Mouse (Mus musculus) ES-E14 (cell line): ENCODE measurements around the gene Tspan31. TPM values are rescaled to one million over a fixed set of nuclear protein-coding genes. Genes with fewer than 3 reads are reported as not detected.

Experiments used
- DNase-seq: peaks from one replicate; pipeline ENCODE4 v3.0.0-alpha.2; 2013; ENCODE audit warnings: low read depth, low spot score
- H3K27ac ChIP-seq: 2 replicates; pipeline ENCODE4 v1.5.1; 2012; ENCODE audit warnings: low read depth, mild to moderate bottlenecking, low read length, moderate library complexity, mixed read lengths; ENCODE audit not compliant: poor library complexity, insufficient read depth, severe bottlenecking
- H3K36me3 ChIP-seq: 2 replicates; pipeline ENCODE4 v1.6.1; 2012; ENCODE audit warnings: mild to moderate bottlenecking, low read length, moderate library complexity, mixed read lengths; ENCODE audit not compliant: control insufficient read depth, poor library complexity, insufficient read depth, severe bottlenecking
- H3K4me1 ChIP-seq, 2 experiments: fragments of 150-350 bp in 1 of 2; sonication (generic) in 1 of 2; 2 replicates each; pipeline ENCODE4 v1.6.1; 2012; ENCODE audit warnings: low read length in 2 of 2, mild to moderate bottlenecking in 1 of 2, mixed read lengths in 1 of 2; ENCODE audit not compliant: control insufficient read depth in 2 of 2, insufficient read depth in 2 of 2, poor library complexity in 1 of 2
- H3K4me3 ChIP-seq, 2 experiments: fragments of 150-350 bp in 1 of 2; sonication (generic) in 1 of 2; 2 replicates each; pipeline ENCODE4 v1.5.1; 2012; ENCODE audit warnings: low read length in 2 of 2, low read depth in 1 of 2, mild to moderate bottlenecking in 1 of 2, mixed read lengths in 1 of 2; ENCODE audit not compliant: insufficient read depth in 1 of 2, poor library complexity in 1 of 2, severe bottlenecking in 1 of 2
- H3K9ac ChIP-seq: 2 replicates; pipeline ENCODE4 v1.6.1; 2012; ENCODE audit warnings: low read depth, mild to moderate bottlenecking, low read length, mixed read lengths; ENCODE audit not compliant: poor library complexity, insufficient read depth, severe bottlenecking
- H3K9me3 ChIP-seq: fragments of 150-350 bp; sonication (generic); 2 replicates; pipeline ENCODE4 v1.6.1; 2012; ENCODE audit warnings: low read depth, mild to moderate bottlenecking, low read length; ENCODE audit not compliant: control insufficient read depth, insufficient read depth
- CHD2 ChIP-seq: IDR thresholded peaks from 2 replicates; pipeline ENCODE4 v1.6.1; 2014; ENCODE audit warnings: mild to moderate bottlenecking, low read depth, low read length, inconsistent platforms
- HCFC1 ChIP-seq: IDR thresholded peaks from 2 replicates; pipeline ENCODE4 v1.6.1; 2012; ENCODE audit warnings: low read length, inconsistent platforms, borderline replicate concordance; ENCODE audit not compliant: insufficient read depth
- MAFK ChIP-seq: IDR thresholded peaks from 2 replicates; pipeline ENCODE4 v1.6.1; 2014; ENCODE audit warnings: mild to moderate bottlenecking, low read depth, low read length, inconsistent platforms; ENCODE audit not compliant: insufficient read depth
- ZC3H11A ChIP-seq: IDR thresholded peaks from 2 replicates; pipeline ENCODE4 v1.6.1; 2012; ENCODE audit warnings: low read depth, mild to moderate bottlenecking, inconsistent platforms, low read length, borderline replicate concordance
- ZNF384 ChIP-seq: IDR thresholded peaks from 2 replicates; pipeline ENCODE4 v1.6.1; 2012; ENCODE audit warnings: low read depth, low read length, inconsistent platforms
- in situ Hi-C, 2 experiments: fragments of 600-800 bp; cut with MboI; formaldehyde crosslinking; loops; one replicate each; pipeline ENCODE4 v1.15.1; 2025; ENCODE audit warnings: low sequenced_read_pairs in 2 of 2, inconsistent platforms in 1 of 2; ENCODE audit not compliant: unreplicated experiment in 2 of 2
- total RNA-seq: library from RNA; depleted of rRNA; stranded (reverse); fragments of 300-350 nt; gene quantifications from 2 replicates; pipeline ENCODE4 v1.2.3, GENCODE M21; 2012

The Tspan31 gene
- total RNA-seq, 1 experiment: 121 TPM

- no peak overlapping the region for H3K9ac ChIP-seq
- H3K4me1 ChIP-seq: peaks cover 0 to 9% of the 10 kb centered on the region in 2 experiments; a peak in 1 of 4 replicates
- no peak for DNase-seq
- no peaks in the 10 kb centered on the region for H3K9me3 ChIP-seq
- no peaks in the 10 kb centered on the region for H3K36me3 ChIP-seq
- no peak overlapping the region for H3K4me3 ChIP-seq
- H3K27ac ChIP-seq: no peak overlapping the region
- TF ChIP-seq ZC3H11A (no peak), HCFC1 (no peak), MAFK (no peak), CHD2 (no peak), ZNF384 (no peak)
- in situ Hi-C loops: no loop called here
These were observed 13.3 kb upstream of the Tspan31 start for GRCm38 (mm10) chr10:127083292-127083914.

GRCm38 (mm10) chr10:127081996-127082620 lies 12.0 kb upstream of the Tspan31 start:
- in situ Hi-C loops: no loop called here
- H3K4me3 ChIP-seq: no peak overlapping the region
- H3K9me3 ChIP-seq: no peaks in the 10 kb centered on the region
- peaks cover 0 to 12% of the 10 kb centered on the region in 2 experiments; a peak in 1 of 4 replicates for H3K4me1 ChIP-seq
- no peak overlapping the region for H3K27ac ChIP-seq
- TF ChIP-seq HCFC1 (no peak), MAFK (no peak), ZC3H11A (no peak), ZNF384 (no peak), CHD2 (no peak)
- H3K9ac ChIP-seq: no peak overlapping the region
- H3K36me3 ChIP-seq: no peaks in the 10 kb centered on the region
- DNase-seq: no peak

GRCm38 (mm10) chr10:127080901-127081780 lies 11.1 kb upstream of the Tspan31 start:
- H3K4me1 ChIP-seq: peaks cover 0 to 12% of the 10 kb centered on the region in 2 experiments; a peak in 1 of 4 replicates
- no peak for DNase-seq
- peak overlapping the region; percentile 11 to 29; a peak in 2 of 4 replicates for H3K4me3 ChIP-seq
- H3K27ac ChIP-seq: no peak overlapping the region
- TF ChIP-seq HCFC1 (no peak), ZC3H11A (no peak), CHD2 (no peak), ZNF384 (no peak), MAFK (no peak)
- in situ Hi-C loops: no loop called here
- H3K9ac ChIP-seq: no peak overlapping the region
- no peaks in the 10 kb centered on the region for H3K36me3 ChIP-seq
- no peaks in the 10 kb centered on the region for H3K9me3 ChIP-seq

GRCm38 (mm10) chr10:127079665-127080391 lies 9.8 kb upstream of the Tspan31 start:
- H3K9me3 ChIP-seq: no peaks in the 10 kb centered on the region
- peaks cover 0 to 12% of the 10 kb centered on the region in 2 experiments; a peak in 1 of 4 replicates for H3K4me1 ChIP-seq
- no peak for TF ChIP-seq CHD2
- TF ChIP-seq ZC3H11A: no peak
- TF ChIP-seq ZNF384: no peak
- no peak for TF ChIP-seq HCFC1
- no peak for TF ChIP-seq MAFK
- in situ Hi-C loops: no loop called here
- peak overlapping the region; percentile 55 to 67; a peak in 3 of 4 replicates for H3K4me3 ChIP-seq
- peak overlapping the region; percentile 58; the same call in 1 of the 2 replicates for H3K9ac ChIP-seq
- no peak overlapping the region for H3K27ac ChIP-seq
- DNase-seq: no peak
- H3K36me3 ChIP-seq: no peaks in the 10 kb centered on the region
